Mouse (Mus musculus) stomach, embryonic 16.5 days (tissue): ENCODE data around the gene Srarp. TPM values are rescaled to one million over a fixed set of nuclear protein-coding genes. Genes with fewer than 3 reads are reported as not detected.

Experiments used
- ATAC-seq: fragments of 200-750 bp; cut with Nextera tagmentation; 2 replicates; pipeline ENCODE4 v1.8.0; 2017; ENCODE audit warnings: moderate number of reproducible peaks, moderate TSS enrichment; ENCODE audit not compliant: insufficient read depth, low FRiP score
- H3K27ac ChIP-seq: fragments of 300-500 bp; sonication (generic); 2 replicates; pipeline ENCODE4 v1.5.1; 2014; ENCODE audit warnings: low read length
- H3K27me3 ChIP-seq: fragments of 300-500 bp; sonication (generic); 2 replicates; pipeline ENCODE4 v1.6.1; 2014; ENCODE audit warnings: low read length, control low read depth, mixed read lengths; ENCODE audit not compliant: control insufficient read depth, insufficient read depth
- H3K36me3 ChIP-seq: fragments of 300-500 bp; sonication (generic); 2 replicates; pipeline ENCODE4 v1.6.1; 2014; ENCODE audit warnings: low read length; ENCODE audit not compliant: control insufficient read depth, insufficient read depth
- H3K4me1 ChIP-seq: fragments of 300-500 bp; sonication (generic); 2 replicates; pipeline ENCODE4 v1.6.1; 2014; ENCODE audit warnings: low read length, control low read depth, mixed read lengths; ENCODE audit not compliant: control insufficient read depth, insufficient read depth
- H3K4me2 ChIP-seq: fragments of 300-500 bp; sonication (generic); 2 replicates; pipeline ENCODE4 v1.6.1; 2014; ENCODE audit warnings: low read depth, low read length, mixed read lengths
- H3K4me3 ChIP-seq: fragments of 300-500 bp; sonication (generic); replicated peaks from 2 replicates; pipeline ENCODE4 v1.5.1; 2014; ENCODE audit warnings: mild to moderate bottlenecking, low read length
- H3K9ac ChIP-seq: fragments of 300-500 bp; sonication (generic); 2 replicates; pipeline ENCODE4 v1.6.1; 2014; ENCODE audit warnings: low read length
- H3K9me3 ChIP-seq: fragments of 300-500 bp; sonication (generic); replicated peaks from 2 replicates; pipeline ENCODE4 v1.6.1; 2016; ENCODE audit warnings: low read length, control low read depth; ENCODE audit not compliant: control insufficient read depth
- WGBS: fragments of 180-500 bp; shearing (Covaris S2); extraction: QIAGEN DNeasy Blood & Tissue Kit; methylation state at CpG from one replicate; pipeline ENCODE4 v1.1.7; 2014; 5-methylcytosine and 5-hydroxymethylcytosine counted together
- polyA plus RNA-seq: library from polyadenylated mRNA; unstranded; fragments of >200 nt; fragmentation: Nextera tagmentation; extraction: Ambion mirVana; gene quantifications from 2 replicates; pipeline ENCODE4 v1.2.1, GENCODE M21; 2015

Gene Srarp
- polyA plus RNA-seq, 1 experiment from 2014 or later = not detected

- no peaks in the 10 kb centered on the region for H3K27me3 ChIP-seq
- H3K4me1 ChIP-seq = peaks cover 29% of the 10 kb centered on the region
- ATAC-seq = peak; percentile 78
- 4% methylated on average over 36 of the region's 36 CpGs for WGBS
- no peaks in the 10 kb centered on the region for H3K9me3 ChIP-seq
- peak overlapping the region; percentile 47 for H3K4me3 ChIP-seq
- peak overlapping the region; percentile 71 for H3K9ac ChIP-seq
- peak overlapping the region; percentile 36 for H3K27ac ChIP-seq
- no peaks in the 10 kb centered on the region for H3K36me3 ChIP-seq
- peak overlapping the region; percentile 74 for H3K4me2 ChIP-seq
These were observed 10.1 kb downstream of the Srarp start for GRCm38 (mm10) chr4:141425484-141426479.

GRCm38 (mm10) chr4:141423691-141424431, 12.0 kb downstream of the Srarp start:
- H3K4me2 ChIP-seq = no peak overlapping the region
- no peaks in the 10 kb centered on the region for H3K36me3 ChIP-seq
- H3K27me3 ChIP-seq = no peaks in the 10 kb centered on the region
- no peaks in the 10 kb centered on the region for H3K9me3 ChIP-seq
- 88% methylated on average over 13 of the region's 13 CpGs for WGBS
- no peak overlapping the region for H3K9ac ChIP-seq
- no peak overlapping the region for H3K27ac ChIP-seq
- H3K4me3 ChIP-seq = no peak overlapping the region
- H3K4me1 ChIP-seq = peaks cover 41% of the 10 kb centered on the region
- ATAC-seq = no peak

- no peak overlapping the region for H3K4me2 ChIP-seq
- ATAC-seq = no peak
- peaks cover 41% of the 10 kb centered on the region for H3K4me1 ChIP-seq
- no peak overlapping the region for H3K9ac ChIP-seq
- H3K27ac ChIP-seq = no peak overlapping the region
- no peaks in the 10 kb centered on the region for H3K27me3 ChIP-seq
- no peaks in the 10 kb centered on the region for H3K36me3 ChIP-seq
- 79% methylated on average over 5 of the region's 5 CpGs for WGBS
- H3K9me3 ChIP-seq = no peaks in the 10 kb centered on the region
- no peak overlapping the region for H3K4me3 ChIP-seq
These were observed 12.6 kb downstream of the Srarp start for GRCm38 (mm10) chr4:141423288-141423687.

- peaks cover 41% of the 10 kb centered on the region for H3K4me1 ChIP-seq
- no peaks in the 10 kb centered on the region for H3K9me3 ChIP-seq
- peak overlapping the region; percentile 34; the same call in 1 of the 2 replicates for H3K4me2 ChIP-seq
- H3K4me3 ChIP-seq = no peak overlapping the region
- ATAC-seq = no peak
- WGBS = 86% methylated on average over 5 of the region's 5 CpGs
- H3K36me3 ChIP-seq = no peaks in the 10 kb centered on the region
- no peak overlapping the region; the same call in 1 of the 2 replicates for H3K9ac ChIP-seq
- no peaks in the 10 kb centered on the region for H3K27me3 ChIP-seq
- H3K27ac ChIP-seq = no peak overlapping the region
These were observed 13.1 kb downstream of the Srarp start for GRCm38 (mm10) chr4:141422841-141423240.

GRCm38 (mm10) chr4:141421423-141421822, 14.5 kb downstream of the Srarp start:
- H3K27me3 ChIP-seq = no peaks in the 10 kb centered on the region
- H3K9me3 ChIP-seq = no peaks in the 10 kb centered on the region
- H3K27ac ChIP-seq = peak overlapping the region; percentile 73
- no peaks in the 10 kb centered on the region for H3K36me3 ChIP-seq
- H3K4me2 ChIP-seq = peak overlapping the region; percentile 34
- ATAC-seq = peak; percentile 27
- H3K4me1 ChIP-seq = peaks cover 30% of the 10 kb centered on the region
- H3K4me3 ChIP-seq = peak overlapping the region; percentile 24
- 43% methylated on average over 14 of the region's 14 CpGs for WGBS
- peak overlapping the region; percentile 57 for H3K9ac ChIP-seq

- Histone ChIP-seq H3K4me3 (no peak overlapping the region), H3K9ac (peak overlapping the region; percentile 57), H3K27ac (peak overlapping the region; percentile 73), H3K27me3 (no peaks in the 10 kb centered on the region), H3K4me2 (no peak overlapping the region), H3K9me3 (no peaks in the 10 kb centered on the region), H3K36me3 (no peaks in the 10 kb centered on the region), H3K4me1 (peaks cover 25% of the 10 kb centered on the region)
- 41% methylated on average over 9 of the region's 9 CpGs for WGBS
- no peak for ATAC-seq
These were observed 15.0 kb downstream of the Srarp start for GRCm38 (mm10) chr4:141420886-141421285.

GRCm38 (mm10) chr4:141420192-141420829, 15.6 kb downstream of the Srarp start, which contains the start of gene Hspb7:
Hspb7 (plus strand) TSS chr4:141420779.
- H3K4me2 ChIP-seq = peak within 1 kb of the TSS; percentile 34
- H3K36me3 ChIP-seq = no peaks in the 10 kb centered on the region
- ATAC-seq = no peak
- H3K4me1 ChIP-seq = peaks cover 23% of the 10 kb centered on the region
- peak within 1 kb of the TSS; percentile 57 for H3K9ac ChIP-seq
- H3K4me3 ChIP-seq = peak within 1 kb of the TSS; percentile 24
- no peaks in the 10 kb centered on the region for H3K27me3 ChIP-seq
- WGBS = 53% methylated on average over 9 of the region's 9 CpGs
- H3K9me3 ChIP-seq = no peaks in the 10 kb centered on the region
- peak within 1 kb of the TSS; percentile 73 for H3K27ac ChIP-seq

- no peak overlapping the region for H3K4me2 ChIP-seq
- no peak overlapping the region for H3K4me3 ChIP-seq
- ATAC-seq = no peak
- WGBS = 60% methylated on average over 27 of the region's 27 CpGs
- no peaks in the 10 kb centered on the region for H3K27me3 ChIP-seq
- H3K4me1 ChIP-seq = peaks cover 23% of the 10 kb centered on the region
- H3K36me3 ChIP-seq = no peaks in the 10 kb centered on the region
- H3K27ac ChIP-seq = no peak overlapping the region
- H3K9ac ChIP-seq = no peak overlapping the region
- no peaks in the 10 kb centered on the region for H3K9me3 ChIP-seq
These were observed 16.3 kb downstream of the Srarp start for GRCm38 (mm10) chr4:141419398-141420191.
